Mouse (Mus musculus) forebrain, embryonic 10.5 days (tissue): Measurements from ENCODE around the gene H2afy. TPM values are rescaled to one million over a fixed set of nuclear protein-coding genes. Genes with fewer than 3 reads are reported as not detected.

Source experiments
- DNase-seq: peaks from one replicate; pipeline ENCODE4 v3.0.0-alpha.2; 2017; ENCODE audit warnings: low spot score; ENCODE audit errors: extremely low spot score
- H3K27ac ChIP-seq: fragments of 300-500 bp; sonication (generic); 2 replicates; pipeline ENCODE4 v1.5.1; 2016; ENCODE audit warnings: mild to moderate bottlenecking
- H3K27me3 ChIP-seq: fragments of 300-500 bp; sonication (generic); 2 replicates; pipeline ENCODE4 v1.6.1; 2016; ENCODE audit warnings: mild to moderate bottlenecking; ENCODE audit not compliant: poor library complexity, severe bottlenecking
- H3K36me3 ChIP-seq: fragments of 300-500 bp; sonication (generic); replicated peaks from 2 replicates; pipeline ENCODE4 v1.6.1; 2016; ENCODE audit warnings: mild to moderate bottlenecking, moderate library complexity
- H3K4me1 ChIP-seq: fragments of 300-500 bp; sonication (generic); 2 replicates; pipeline ENCODE4 v1.6.1; 2016
- H3K4me3 ChIP-seq: fragments of 300-500 bp; sonication (generic); 2 replicates; pipeline ENCODE4 v1.5.1; 2016; ENCODE audit warnings: mild to moderate bottlenecking, moderate library complexity
- H3K9me3 ChIP-seq: fragments of 300-500 bp; sonication (generic); 2 replicates; pipeline ENCODE4 v1.6.1; 2016; ENCODE audit warnings: mild to moderate bottlenecking, moderate library complexity
- WGBS: fragments of 180-500 bp; shearing (Covaris S2); methylation state at CpG from one replicate; pipeline ENCODE4 v1.1.7; 2016; 5-methylcytosine and 5-hydroxymethylcytosine counted together
- polyA plus RNA-seq: library from polyadenylated mRNA; unstranded; fragments of >200 nt; fragmentation: Nextera tagmentation; extraction: Ambion mirVana; gene quantifications from 2 replicates; pipeline ENCODE4 v1.2.1, GENCODE M21; 2016

Gene H2afy
- polyA plus RNA-seq, 1 experiment from 2014 or later = 554 TPM

GRCm38 (mm10) chr13:56139167-56139751 lies 3.1 kb upstream of the H2afy start:
- no peak overlapping the region for H3K27ac ChIP-seq

GRCm38 (mm10) chr13:56135231-56136052 lies 719 bp downstream of the H2afy start:
- H3K9me3 ChIP-seq = peaks cover under 1% of the 10 kb centered on the region; the same call in 1 of the 2 replicates
- peak overlapping the region; percentile 99 for H3K27ac ChIP-seq
- H3K4me3 ChIP-seq = peak overlapping the region; percentile 100
- 1% methylated on average over 86 of the region's 89 CpGs for WGBS
- DNase-seq = peak; percentile 87
- H3K27me3 ChIP-seq = no peaks in the 10 kb centered on the region
- peaks cover 29% of the 10 kb centered on the region for H3K36me3 ChIP-seq
- peaks cover 39% of the 10 kb centered on the region for H3K4me1 ChIP-seq

More at GRCm38 (mm10) chr13:56139167-56139751, 3.1 kb upstream of the H2afy start:
- Histone ChIP-seq H3K36me3 (no peaks in the 10 kb centered on the region), H3K4me1 (peaks cover 38% of the 10 kb centered on the region), H3K4me3 (no peak overlapping the region), H3K27me3 (peaks cover 19% of the 10 kb centered on the region), H3K9me3 (no peaks in the 10 kb centered on the region)
- WGBS = 69% methylated on average over 6 of the region's 6 CpGs
- no peak for DNase-seq

- Histone ChIP-seq H3K27ac (peak overlapping the region; percentile 99), H3K9me3 (peaks cover 8% of the 10 kb centered on the region; the same call in 1 of the 2 replicates), H3K4me3 (peak overlapping the region; percentile 100), H3K27me3 (no peaks in the 10 kb centered on the region), H3K36me3 (peaks cover 36% of the 10 kb centered on the region), H3K4me1 (peaks cover 39% of the 10 kb centered on the region)
- WGBS = under 1% methylated on average over 47 of the region's 50 CpGs
- DNase-seq = peak; percentile 54
These were observed 1.5 kb downstream of the H2afy start for GRCm38 (mm10) chr13:56134631-56135181.

- Histone ChIP-seq H3K27ac (peak overlapping the region; percentile 99), H3K9me3 (peaks cover 9% of the 10 kb centered on the region; the same call in 1 of the 2 replicates), H3K36me3 (peaks cover 42% of the 10 kb centered on the region), H3K4me3 (peak overlapping the region; percentile 100), H3K4me1 (peaks cover 39% of the 10 kb centered on the region), H3K27me3 (no peaks in the 10 kb centered on the region)
- DNase-seq = no peak
- WGBS = 64% methylated on average over 5 of the region's 5 CpGs
These were observed 2.1 kb downstream of the H2afy start for GRCm38 (mm10) chr13:56134031-56134430.

GRCm38 (mm10) chr13:56132941-56133340 lies 3.2 kb downstream of the H2afy start:
- Histone ChIP-seq H3K36me3 (peaks cover 53% of the 10 kb centered on the region), H3K27me3 (no peaks in the 10 kb centered on the region), H3K9me3 (peaks cover 14% of the 10 kb centered on the region; the same call in 1 of the 2 replicates), H3K4me1 (peaks cover 39% of the 10 kb centered on the region), H3K27ac (no peak overlapping the region), H3K4me3 (peak overlapping the region; percentile 100)
- DNase-seq = no peak
- WGBS = 89% methylated on average over 7 of the region's 7 CpGs

- Histone ChIP-seq H3K4me1 (peaks cover 39% of the 10 kb centered on the region), H3K4me3 (no peak overlapping the region), H3K27me3 (no peaks in the 10 kb centered on the region), H3K36me3 (peaks cover 58% of the 10 kb centered on the region), H3K27ac (no peak overlapping the region), H3K9me3 (peaks cover 14% of the 10 kb centered on the region; the same call in 1 of the 2 replicates)
- WGBS = 89% methylated on average over 11 of the region's 11 CpGs
- DNase-seq = no peak
These were observed 3.7 kb downstream of the H2afy start for GRCm38 (mm10) chr13:56132326-56132936.

GRCm38 (mm10) chr13:56130544-56130943 lies 5.6 kb downstream of the H2afy start:
- Histone ChIP-seq H3K4me1 (peaks cover 29% of the 10 kb centered on the region), H3K36me3 (peaks cover 77% of the 10 kb centered on the region), H3K4me3 (no peak overlapping the region), H3K9me3 (peaks cover 14% of the 10 kb centered on the region; the same call in 1 of the 2 replicates), H3K27ac (no peak overlapping the region), H3K27me3 (no peaks in the 10 kb centered on the region)
- no peak for DNase-seq
- 94% methylated on average over 8 of the region's 8 CpGs for WGBS

- Histone ChIP-seq H3K4me3 (no peak overlapping the region), H3K4me1 (peaks cover 26% of the 10 kb centered on the region), H3K36me3 (peaks cover 87% of the 10 kb centered on the region), H3K9me3 (peaks cover 14% of the 10 kb centered on the region; the same call in 1 of the 2 replicates), H3K27ac (no peak overlapping the region), H3K27me3 (no peaks in the 10 kb centered on the region)
- DNase-seq = no peak
- 97% methylated on average over 3 of the region's 3 CpGs for WGBS
These were observed 6.6 kb downstream of the H2afy start for GRCm38 (mm10) chr13:56129578-56129977.

GRCm38 (mm10) chr13:56129014-56129413 lies 7.1 kb downstream of the H2afy start:
- no peak overlapping the region for H3K4me3 ChIP-seq
- 98% methylated on average over 4 of the region's 4 CpGs for WGBS
- H3K4me1 ChIP-seq = peaks cover 20% of the 10 kb centered on the region
- H3K36me3 ChIP-seq = peaks cover 92% of the 10 kb centered on the region
- H3K27ac ChIP-seq = no peak overlapping the region
- H3K9me3 ChIP-seq = peaks cover 14% of the 10 kb centered on the region; the same call in 1 of the 2 replicates
- H3K27me3 ChIP-seq = no peaks in the 10 kb centered on the region
- DNase-seq = no peak

- no peak overlapping the region for H3K27ac ChIP-seq
- H3K36me3 ChIP-seq = peaks cover 99% of the 10 kb centered on the region
- no peak for DNase-seq
- H3K9me3 ChIP-seq = peaks cover 14% of the 10 kb centered on the region; the same call in 1 of the 2 replicates
- 93% methylated on average over 10 of the region's 10 CpGs for WGBS
- H3K27me3 ChIP-seq = no peaks in the 10 kb centered on the region
- no peak overlapping the region for H3K4me3 ChIP-seq
- no peaks in the 10 kb centered on the region for H3K4me1 ChIP-seq
These were observed 10.5 kb downstream of the H2afy start for GRCm38 (mm10) chr13:56125632-56126031.

- Histone ChIP-seq H3K27ac (no peak overlapping the region), H3K4me3 (no peak overlapping the region), H3K36me3 (peaks cover 100% of the 10 kb centered on the region), H3K4me1 (no peaks in the 10 kb centered on the region; the same call in 1 of the 2 replicates), H3K27me3 (no peaks in the 10 kb centered on the region), H3K9me3 (peaks cover 1% of the 10 kb centered on the region; the same call in 1 of the 2 replicates)
- DNase-seq = no peak
- WGBS = 93% methylated on average over 5 of the region's 5 CpGs
These were observed 13.1 kb downstream of the H2afy start for GRCm38 (mm10) chr13:56123075-56123474.

- Histone ChIP-seq H3K4me1 (peaks cover 23% of the 10 kb centered on the region), H3K9me3 (no peaks in the 10 kb centered on the region), H3K4me3 (no peak overlapping the region), H3K27me3 (no peaks in the 10 kb centered on the region), H3K36me3 (peaks cover 99% of the 10 kb centered on the region), H3K27ac (no peak overlapping the region)
- 90% methylated on average over 9 of the region's 9 CpGs for WGBS
- no peak for DNase-seq
These were observed 18.0 kb downstream of the H2afy start for GRCm38 (mm10) chr13:56117991-56118765.
